In the genomic region with DNA sequence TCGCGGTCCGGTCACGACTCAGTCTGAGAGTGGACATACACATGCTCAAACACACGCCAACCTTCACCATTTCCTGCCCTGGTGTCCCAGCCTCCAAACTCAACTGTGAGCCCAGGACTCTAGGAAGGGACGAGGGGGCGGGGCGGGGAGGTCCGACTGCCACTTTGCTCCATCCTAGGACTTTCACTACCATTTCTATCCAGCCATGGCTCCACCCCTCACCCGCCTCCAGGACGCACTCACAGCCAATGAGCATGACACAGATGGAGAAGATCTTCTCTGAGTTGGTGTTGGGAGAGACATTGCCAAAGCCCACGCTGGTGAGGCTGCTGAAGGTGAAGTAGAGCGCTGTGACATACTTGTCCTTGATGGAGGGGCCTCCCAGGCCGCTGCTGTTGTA, we compare ENCODE assay signal across 26 mouse cellular contexts. TPM values are rescaled to one million over a fixed set of nuclear protein-coding genes. Genes with fewer than 3 reads are reported as not detected.
DNase-seq lines count a peak whose midpoint lies in the region; ATAC-seq lines count a peak whose summit lies in the region.
"Had no signal": no experiment of that assay in that cellular context is flagged by ENCODE, and none has a peak within 500 bp of the region (broad histone marks: within the 10 kb centered on the region; RNA-seq: fewer than 3 reads in every experiment).

No protein-coding gene starts in this region.

- ATAC-seq in limb, embryonic 13.5 days (ENCODE audit: low FRiP score, low read depth) = no peak
- ATAC-seq: forebrain, postnatal 0 days; intestine, embryonic 16.5 days; liver, embryonic 12.5 days; liver, postnatal 0 days had no signal

- peaks cover 27% of the 10 kb centered on the region for H3K36me3 ChIP-seq in embryonic facial prominence, embryonic 10.5 days (replicated peaks)
- no peaks in the 10 kb centered on the region for H3K36me3 ChIP-seq in limb, embryonic 13.5 days
- H3K36me3 ChIP-seq: liver, embryonic 12.5 days had no signal

- H3K27me3 ChIP-seq in embryonic facial prominence, embryonic 10.5 days (replicated peaks; ENCODE audit: low read depth, poor library complexity, severe bottlenecking) = peaks cover 77% of the 10 kb centered on the region
- peaks cover 55% of the 10 kb centered on the region for H3K27me3 ChIP-seq in limb, embryonic 13.5 days

- H3K9ac ChIP-seq in limb, embryonic 13.5 days = no peak overlapping the region
- H3K9ac ChIP-seq: forebrain, embryonic 12.5 days; forebrain, postnatal 0 days; hindbrain, embryonic 13.5 days; liver, embryonic 12.5 days; liver, postnatal 0 days had no signal

- peaks cover 67% of the 10 kb centered on the region for H3K4me1 ChIP-seq in embryonic facial prominence, embryonic 10.5 days
- H3K4me1 ChIP-seq in limb, embryonic 13.5 days = peaks cover 50% of the 10 kb centered on the region

- H3K4me3 ChIP-seq in embryonic facial prominence, embryonic 10.5 days = peak overlapping the region; percentile 21; the same call in 1 of the 2 replicates
- H3K4me3 ChIP-seq in limb, embryonic 13.5 days = no peak overlapping the region
- H3K4me3 ChIP-seq: erythroblast, embryonic 14.5 days; forebrain, embryonic 12.5 days; hindbrain, embryonic 13.5 days; liver, embryonic 12.5 days had no signal

- WGBS in embryonic facial prominence, embryonic 10.5 days = 45% methylated on average over 14 of the region's 14 CpGs
- WGBS in limb, embryonic 13.5 days = 25% methylated on average over 14 of the region's 14 CpGs

- no peaks in the 10 kb centered on the region for H3K9me3 ChIP-seq in embryonic facial prominence, embryonic 10.5 days
- H3K9me3 ChIP-seq in limb, embryonic 13.5 days = no peaks in the 10 kb centered on the region
- H3K9me3 ChIP-seq: forebrain, embryonic 12.5 days; hindbrain, embryonic 13.5 days; liver, embryonic 12.5 days had no signal

- peak overlapping the region; percentile 32 for H3K4me2 ChIP-seq in limb, embryonic 13.5 days (replicated peaks)
- H3K4me2 ChIP-seq: forebrain, embryonic 12.5 days; hindbrain, embryonic 13.5 days; liver, embryonic 12.5 days had no signal

- peak; percentile 90 for DNase-seq in heart, adult 11 months
- DNase-seq in heart, adult 9 months (ENCODE audit: low spot score in 2 of 2) = no peak
- DNase-seq in ES-CJ7 (ENCODE audit: low read depth, low spot score) = peak; percentile 81
- no peak for DNase-seq in embryonic facial prominence, embryonic 10.5 days (ENCODE audit: low spot score)
- no peak for DNase-seq in right cerebral cortex, adult 18-20 months
- DNase-seq in urinary bladder, postnatal 25 days (ENCODE audit: low spot score) = no peak
- DNase-seq: adrenal gland, postnatal 14 days; cerebellum, adult 11 months; cerebellum, adult 9-10 months; embryo, embryonic 11 days; forebrain, postnatal 0 days; gastrocnemius, postnatal 36 days; heart, postnatal 4 days; kidney, adult 8-10 months; layer of hippocampus, adult 9-11 months; liver, postnatal 0 days; lung, postnatal 36 days; midbrain, embryonic 14.5 days; right cerebral cortex, postnatal 14 days had no signal

- no peak overlapping the region for H3K27ac ChIP-seq in embryonic facial prominence, embryonic 10.5 days (replicated peaks)
- H3K27ac ChIP-seq in limb, embryonic 13.5 days = no peak overlapping the region
- H3K27ac ChIP-seq: forebrain, embryonic 12.5 days; hindbrain, embryonic 13.5 days; kidney, postnatal 0 days; liver, embryonic 12.5 days had no signal

RNA-seq across cellular contexts. Expression of a gene that starts 26.2 kb away (rescaled TPM):
- 10.9 and 13.7 TPM in 2 replicates for polyA plus RNA-seq in embryonic facial prominence, embryonic 10.5 days (2016; fragmentation: Nextera tagmentation; extraction: Ambion mirVana)
- polyA plus RNA-seq in limb, embryonic 13.5 days (2015; fragmentation: Nextera tagmentation; extraction: Ambion mirVana) = 2.7 and 3.1 TPM in 2 replicates
- polyA plus RNA-seq: erythroblast, embryonic 14.5 days had no signal

RNA-seq across cellular contexts. Expression of a gene that starts 39.4 kb away (rescaled TPM):
- 7.6 and 7.7 TPM in 2 replicates for polyA plus RNA-seq in embryonic facial prominence, embryonic 10.5 days (2016; fragmentation: Nextera tagmentation; extraction: Ambion mirVana)
- polyA plus RNA-seq in limb, embryonic 13.5 days (2015; fragmentation: Nextera tagmentation; extraction: Ambion mirVana) = 6.0 and 6.6 TPM in 2 replicates

Comparison
In these comparisons a context has a peak if more than half of its experiments do, and no peak if none do; other contexts are left out.
1. DNase-seq: peak in heart, adult 11 months (single experiment) and ES-CJ7 (single experiment); none in heart, adult 9 months (0 of 2), embryonic facial prominence, embryonic 10.5 days (single experiment), right cerebral cortex, adult 18-20 months (single experiment) and urinary bladder, postnatal 25 days (single experiment).